8 mouse cellular contexts compared by ENCODE assay signal in the genomic region with DNA sequence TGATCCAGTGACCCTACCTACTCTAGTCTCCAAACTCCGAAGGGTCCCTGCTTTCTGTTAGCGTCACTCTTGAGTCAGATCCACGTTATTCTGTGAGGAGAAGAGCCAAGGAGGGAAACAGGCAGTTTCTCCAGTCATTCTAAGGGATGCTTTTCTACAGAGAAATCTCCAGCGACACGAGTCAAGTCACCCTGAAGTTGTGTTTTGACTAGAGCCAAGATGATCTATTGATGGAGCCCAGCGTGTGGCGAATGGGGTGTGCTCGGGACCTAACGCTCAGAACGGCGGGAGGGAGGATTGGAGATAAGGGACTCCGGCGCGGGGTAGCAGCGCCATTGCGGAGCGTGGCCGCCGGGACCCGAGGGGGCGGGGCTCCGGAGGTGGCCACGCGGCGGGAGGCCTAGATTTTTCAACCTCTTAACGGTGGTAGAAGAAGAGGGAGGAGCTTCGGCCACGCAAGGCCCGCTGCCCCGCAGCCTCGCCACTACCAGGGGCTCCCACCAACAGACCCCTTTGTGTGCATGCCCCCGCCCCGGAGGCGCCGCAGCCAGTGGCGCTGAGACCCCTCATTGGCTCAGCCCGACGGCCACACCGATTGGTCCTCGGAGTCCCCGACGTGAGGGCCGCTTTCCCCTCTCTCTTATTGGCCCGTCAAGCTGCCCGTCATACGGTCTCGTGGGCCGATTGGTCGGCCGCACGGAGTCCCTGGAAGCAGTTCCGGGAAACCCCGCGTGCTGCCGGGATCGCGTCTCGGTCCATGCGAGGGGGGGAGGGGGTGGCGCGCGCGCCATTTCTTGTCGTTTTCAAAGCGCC. TPM values are rescaled to one million over a fixed set of nuclear protein-coding genes. Genes with fewer than 3 reads are reported as not detected.
DNase-seq lines count a peak whose midpoint lies in the region; ATAC-seq lines count a peak whose summit lies in the region.

Gene Hnrnpr, plus strand, starts transcription at position 714 of the 813 bp plus-strand sequence.

- no peaks in the 10 kb centered on the region for H3K27me3 ChIP-seq in hindbrain, embryonic 12.5 days

- H3K9ac ChIP-seq in hindbrain, embryonic 12.5 days, result peak within 1 kb of the TSS; percentile 100

- no peaks in the 10 kb centered on the region for H3K36me3 ChIP-seq in hindbrain, embryonic 12.5 days

- peaks cover 32% of the 10 kb centered on the region for H3K4me1 ChIP-seq in hindbrain, embryonic 12.5 days

- H3K4me2 ChIP-seq in hindbrain, embryonic 12.5 days (replicated peaks), result peak within 1 kb of the TSS; percentile 77

- under 1% methylated on average over 63 of the region's 65 CpGs for WGBS in hindbrain, embryonic 12.5 days

- peak; percentile 100 for ATAC-seq in hindbrain, embryonic 12.5 days (ENCODE audit: low FRiP score)

- H3K27ac ChIP-seq in hindbrain, embryonic 12.5 days, result peak within 1 kb of the TSS; percentile 97

- no peaks in the 10 kb centered on the region for H3K9me3 ChIP-seq in hindbrain, embryonic 12.5 days (replicated peaks)

- peak within 1 kb of the TSS; percentile 98 for H3K4me3 ChIP-seq in hindbrain, embryonic 12.5 days

- DNase-seq in NIH3T3 (ENCODE audit: low read depth), result peak; percentile 98
- peak; percentile 100 for DNase-seq in cerebellum, postnatal 10 days
- peak; percentile 98 to 99 for DNase-seq in frontal cortex, postnatal 10 days (ENCODE audit: low spot score in 2 of 2)
- peak; percentile 99 for DNase-seq in layer of hippocampus, postnatal 14 days (ENCODE audit: low spot score in 2 of 2)
- peak; percentile 100 for DNase-seq in lung, postnatal 14 days
- peak; percentile 98 for DNase-seq in retina, adult 2 months (ENCODE audit: low read depth, low spot score)
- DNase-seq in thymus, postnatal 36 days, result peak; percentile 99

RNA-seq across cellular contexts. Expression of gene Hnrnpr, which starts in this region (rescaled TPM):
- 219 and 236 TPM in 2 replicates for polyA plus RNA-seq in hindbrain, embryonic 12.5 days (2016; fragmentation: Nextera tagmentation; extraction: Ambion mirVana)
- total RNA-seq in layer of hippocampus, postnatal 14 days (2021), result 10 to 100 TPM; 97.3 to 99.9 TPM

Comparison
In these comparisons a context has a peak if more than half of its experiments do, and no peak if none do; other contexts are left out.
1. Peak in every context shown above with its lines: DNase-seq, ATAC-seq, H3K4me3 ChIP-seq and H3K27ac ChIP-seq.